In the genomic region with DNA sequence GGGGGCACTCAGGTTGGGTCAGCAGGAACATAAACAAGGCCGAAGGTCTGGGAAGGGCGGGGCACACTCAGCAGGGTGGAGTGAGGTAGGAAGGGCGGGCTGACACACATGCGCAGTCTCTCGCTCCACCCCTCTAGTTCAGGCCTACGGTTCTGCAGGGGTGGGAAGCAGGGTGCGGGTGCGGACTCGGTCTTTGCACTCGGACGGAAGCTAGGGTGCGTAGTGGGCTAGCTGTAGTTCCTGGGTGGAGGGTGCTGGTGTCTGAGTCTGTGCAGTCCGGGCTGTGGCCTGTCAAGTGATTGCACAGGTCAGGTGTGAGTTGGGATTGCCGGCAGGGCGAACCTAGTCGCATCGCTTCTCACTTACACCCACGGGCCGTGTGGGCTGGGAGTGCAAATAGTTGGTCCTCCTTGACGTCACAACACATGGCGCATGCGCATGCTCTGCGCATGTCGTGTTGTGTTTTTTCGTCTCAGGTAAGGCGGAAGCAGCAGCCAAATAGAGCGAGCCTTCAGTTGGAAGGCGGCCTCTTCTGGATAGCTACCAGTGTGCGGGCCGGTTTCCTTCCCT, we compare ENCODE assay signal across 8 mouse cellular contexts. TPM values are rescaled to one million over a fixed set of nuclear protein-coding genes. Genes with fewer than 3 reads are reported as not detected.
A peak's percentile ranks its signal among the peaks of the same experiment; 100 is the strongest.
DNase-seq lines count a peak whose midpoint lies in the region; ATAC-seq lines count a peak whose summit lies in the region.

No protein-coding gene starts in this region.

- H3K4me2 ChIP-seq in kidney, embryonic 15.5 days = peak overlapping the region; percentile 70

- peak; percentile 93 to 95 for DNase-seq in B cell, adult 2 months
- DNase-seq in brain, adult 2 months (ENCODE audit: low read depth, low spot score) = peak; percentile 100
- DNase-seq in heart, embryonic 10.5 days (ENCODE audit: low spot score) = peak; percentile 97
- DNase-seq in liver = peak; percentile 96
- peak; percentile 93 to 95 for DNase-seq in spleen, postnatal 4 days (ENCODE audit: low spot score in 2 of 2)

- peak overlapping the region; percentile 69 for H3K4me3 ChIP-seq in heart, embryonic 10.5 days
- H3K4me3 ChIP-seq in kidney, embryonic 15.5 days (replicated peaks) = peak overlapping the region; percentile 63

- ATAC-seq in erythroblast, adult 5-6 weeks (replicated peaks; ENCODE audit: low FRiP score, poor library complexity, severe bottlenecking) = peak; percentile 90
- ATAC-seq in kidney, embryonic 15.5 days (replicated peaks; ENCODE audit: low FRiP score) = peak; percentile 97
- peak; percentile 87 for ATAC-seq in monocyte, adult 5-6 weeks (replicated peaks; ENCODE audit: insufficient number of reproducible peaks, low FRiP score, low TSS enrichment, poor library complexity, severe bottlenecking)

- peaks cover 16% of the 10 kb centered on the region for H3K4me1 ChIP-seq in heart, embryonic 10.5 days
- peaks cover 15% of the 10 kb centered on the region for H3K4me1 ChIP-seq in kidney, embryonic 15.5 days

- no peaks in the 10 kb centered on the region for H3K27me3 ChIP-seq in heart, embryonic 10.5 days (ENCODE audit: insufficient read depth, poor library complexity, severe bottlenecking)
- no peaks in the 10 kb centered on the region for H3K27me3 ChIP-seq in kidney, embryonic 15.5 days

- H3K9me3 ChIP-seq in heart, embryonic 10.5 days = no peaks in the 10 kb centered on the region
- no peaks in the 10 kb centered on the region for H3K9me3 ChIP-seq in kidney, embryonic 15.5 days (replicated peaks)

- WGBS in heart, embryonic 10.5 days = under 1% methylated on average over 30 of the region's 30 CpGs
- 2% methylated on average over 30 of the region's 30 CpGs for WGBS in kidney, embryonic 15.5 days

- H3K36me3 ChIP-seq in heart, embryonic 10.5 days = peaks cover 19% of the 10 kb centered on the region
- H3K36me3 ChIP-seq in kidney, embryonic 15.5 days = peaks cover 16% of the 10 kb centered on the region

- H3K9ac ChIP-seq in kidney, embryonic 15.5 days = peak overlapping the region; percentile 59

- H3K27ac ChIP-seq in heart, embryonic 10.5 days = peak overlapping the region; percentile 93
- H3K27ac ChIP-seq in kidney, embryonic 15.5 days = peak overlapping the region; percentile 98

RNA-seq across cellular contexts. Expression of a gene that starts 0.5 kb away (rescaled TPM):
- 7.9 and 12.5 TPM in 2 replicates for total RNA-seq in erythroblast, adult 5-6 weeks (2015; ENCODE audit: low replicate concordance)
- total RNA-seq in erythroblast, adult 5-6 weeks (2017; ENCODE audit: low replicate concordance) = 11.8 and 13.6 TPM in 2 replicates
- 14.8 and 18.3 TPM in 2 replicates for polyA plus RNA-seq in heart, embryonic 10.5 days (2016; fragmentation: Nextera tagmentation; extraction: Ambion mirVana)
- 14.1 and 16.5 TPM in 2 replicates for polyA plus RNA-seq in kidney, embryonic 15.5 days (2015; fragmentation: Nextera tagmentation; extraction: Ambion mirVana)
- 11.0 to 33.9 TPM (median 14.0 TPM) in 3 replicates for total RNA-seq in monocyte, adult 5-6 weeks (2017)

RNA-seq across cellular contexts. Expression of a gene that starts 21.4 kb away (rescaled TPM):
- 2.9 and 4.4 TPM in 2 replicates for total RNA-seq in erythroblast, adult 5-6 weeks (2015; ENCODE audit: low replicate concordance)
- total RNA-seq in erythroblast, adult 5-6 weeks (2017; ENCODE audit: low replicate concordance) = 7.5 and 11.7 TPM in 2 replicates
- polyA plus RNA-seq in heart, embryonic 10.5 days (2016; fragmentation: Nextera tagmentation; extraction: Ambion mirVana) = 20.3 and 21.1 TPM in 2 replicates
- polyA plus RNA-seq in kidney, embryonic 15.5 days (2015; fragmentation: Nextera tagmentation; extraction: Ambion mirVana) = 19.0 and 19.3 TPM in 2 replicates
- total RNA-seq in monocyte, adult 5-6 weeks (2017) = 31.0 to 39.7 TPM (median 38.6 TPM) in 3 replicates

RNA-seq across cellular contexts. Expression of a gene that starts 23.5 kb away (rescaled TPM):
- total RNA-seq in erythroblast, adult 5-6 weeks (2015; ENCODE audit: low replicate concordance) = 41.9 and 43.5 TPM in 2 replicates
- 33.8 and 74.4 TPM in 2 replicates for total RNA-seq in erythroblast, adult 5-6 weeks (2017; ENCODE audit: low replicate concordance)
- 214 and 261 TPM in 2 replicates for polyA plus RNA-seq in heart, embryonic 10.5 days (2016; fragmentation: Nextera tagmentation; extraction: Ambion mirVana)
- polyA plus RNA-seq in kidney, embryonic 15.5 days (2015; fragmentation: Nextera tagmentation; extraction: Ambion mirVana) = 251 and 258 TPM in 2 replicates
- 27.4 to 45.3 TPM (median 39.4 TPM) in 3 replicates for total RNA-seq in monocyte, adult 5-6 weeks (2017)

RNA-seq across cellular contexts. Expression of a gene that starts 35.9 kb away (rescaled TPM):
- total RNA-seq in erythroblast, adult 5-6 weeks (2015; ENCODE audit: low replicate concordance) = not detected in 2 replicates
- not detected in 2 replicates for total RNA-seq in erythroblast, adult 5-6 weeks (2017; ENCODE audit: low replicate concordance)
- polyA plus RNA-seq in heart, embryonic 10.5 days (2016; fragmentation: Nextera tagmentation; extraction: Ambion mirVana) = 0.10 TPM in 1 of 2 replicates, not detected in the other
- polyA plus RNA-seq in kidney, embryonic 15.5 days (2015; fragmentation: Nextera tagmentation; extraction: Ambion mirVana) = 0.34 TPM in 1 of 2 replicates, not detected in the other
- not detected in 3 replicates for total RNA-seq in monocyte, adult 5-6 weeks (2017)

Comparison
In these comparisons a context has a peak if more than half of its experiments do, and no peak if none do; other contexts are left out.
1. Peak in every context shown above with its lines: DNase-seq, ATAC-seq, H3K4me3 ChIP-seq and H3K27ac ChIP-seq.